Mouse (Mus musculus) liver, embryonic 14.5 days (tissue): ENCODE measurements around the gene Pbrm1.

Experiments used
- CTCF ChIP-seq: IDR thresholded peaks from 2 replicates; pipeline ENCODE4 v1.5.1; 2016; ENCODE audit warnings: antibody characterized with exemption, low read depth, control low read depth
- EP300 ChIP-seq: IDR thresholded peaks from 2 replicates; pipeline ENCODE4 v1.6.1; 2016; ENCODE audit warnings: antibody characterized with exemption, low read depth

DNA sequence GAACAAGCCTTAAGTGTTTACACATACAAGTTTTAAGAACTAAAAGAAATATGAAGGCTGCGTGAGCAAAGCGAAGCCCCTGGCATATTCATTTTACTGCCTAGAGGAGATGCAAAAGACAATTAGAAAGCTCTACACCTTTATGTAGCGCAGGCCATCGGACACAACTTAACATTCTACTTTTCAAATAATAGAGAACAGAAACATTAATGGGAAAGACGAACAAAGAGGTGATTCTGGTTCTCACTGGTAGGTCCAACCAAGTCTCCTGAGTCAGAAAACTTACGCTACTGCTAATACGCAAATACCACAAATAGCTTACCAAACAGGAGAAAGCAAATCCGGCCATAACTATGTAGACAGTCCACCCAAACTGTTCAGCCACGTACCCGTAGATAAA lies 18.6 kb upstream of the Pbrm1 start:
- no peak for TF ChIP-seq EP300
- TF ChIP-seq CTCF, result no peak
